14 mouse cellular contexts compared by ENCODE assay signal in the genomic region with DNA sequence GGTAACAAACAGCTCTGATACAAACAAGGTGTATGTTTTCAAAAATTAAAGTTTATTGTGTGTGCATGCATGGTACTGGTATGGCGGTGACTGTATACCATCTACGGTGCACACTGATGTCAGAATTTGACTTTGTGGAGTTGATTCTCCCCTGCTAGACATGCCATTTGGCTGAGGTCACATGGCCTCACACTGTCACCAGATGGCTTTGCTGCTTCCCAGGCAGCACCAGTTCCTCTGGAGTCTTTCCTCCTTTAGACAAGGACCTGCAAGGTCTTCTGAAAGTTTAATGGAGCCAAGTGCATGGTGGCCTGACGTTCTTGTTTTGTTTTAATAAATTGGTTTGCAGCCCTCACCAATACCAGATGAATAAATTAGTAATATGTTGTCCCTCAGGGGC.
"Had no signal": no experiment of that assay in that cellular context is flagged by ENCODE, and none has a peak within 500 bp of the region (broad histone marks: within the 10 kb centered on the region; RNA-seq: fewer than 3 reads in every experiment).

No protein-coding gene starts in this region.

- H3K27ac ChIP-seq: kidney, embryonic 15.5 days; limb, embryonic 13.5 days; liver, embryonic 15.5 days; midbrain, embryonic 10.5 days; midbrain, embryonic 15.5 days; neural tube, embryonic 12.5 days had no signal

- DNase-seq: kidney, postnatal 14 days; layer of hippocampus, adult 9-11 months; layer of hippocampus, postnatal 36 days; left cerebral cortex, postnatal 4 days; lung, adult 2 months; lung, postnatal 4 days; right cerebral cortex, postnatal 4 days; thymus, postnatal 36 days had no signal

- H3K4me1 ChIP-seq: kidney, embryonic 15.5 days; liver, embryonic 15.5 days had no signal

- H3K36me3 ChIP-seq: kidney, embryonic 15.5 days; limb, embryonic 13.5 days; liver, embryonic 15.5 days; midbrain, embryonic 10.5 days; midbrain, embryonic 15.5 days; neural tube, embryonic 12.5 days had no signal

- H3K27me3 ChIP-seq: kidney, embryonic 15.5 days; limb, embryonic 13.5 days; liver, embryonic 15.5 days; midbrain, embryonic 15.5 days; neural tube, embryonic 12.5 days had no signal

- H3K9ac ChIP-seq: kidney, embryonic 15.5 days; limb, embryonic 13.5 days; liver, embryonic 15.5 days; midbrain, embryonic 15.5 days; neural tube, embryonic 12.5 days had no signal

- H3K4me3 ChIP-seq: kidney, embryonic 15.5 days; limb, embryonic 13.5 days; liver, embryonic 15.5 days; midbrain, embryonic 10.5 days; midbrain, embryonic 15.5 days; neural tube, embryonic 12.5 days had no signal
